Mouse (Mus musculus) cortical plate, adult 2 months (tissue): ENCODE measurements around the gene Tnc.

Experiments
- CTCF ChIP-seq: fragments of 200-500 bp; IDR thresholded peaks from 2 replicates; pipeline ENCODE4 v1.5.1; 2011; ENCODE audit warnings: mild to moderate bottlenecking, control low read depth, low read length; ENCODE audit not compliant: insufficient read depth; ENCODE audit errors: extremely low read depth
- POLR2A ChIP-seq: fragments of 200-500 bp; IDR thresholded peaks from 2 replicates; pipeline ENCODE4 v1.6.1; 2011; ENCODE audit warnings: mild to moderate bottlenecking, low read length, control low read depth; ENCODE audit not compliant: insufficient read depth; ENCODE audit errors: extremely low read depth

DNA sequence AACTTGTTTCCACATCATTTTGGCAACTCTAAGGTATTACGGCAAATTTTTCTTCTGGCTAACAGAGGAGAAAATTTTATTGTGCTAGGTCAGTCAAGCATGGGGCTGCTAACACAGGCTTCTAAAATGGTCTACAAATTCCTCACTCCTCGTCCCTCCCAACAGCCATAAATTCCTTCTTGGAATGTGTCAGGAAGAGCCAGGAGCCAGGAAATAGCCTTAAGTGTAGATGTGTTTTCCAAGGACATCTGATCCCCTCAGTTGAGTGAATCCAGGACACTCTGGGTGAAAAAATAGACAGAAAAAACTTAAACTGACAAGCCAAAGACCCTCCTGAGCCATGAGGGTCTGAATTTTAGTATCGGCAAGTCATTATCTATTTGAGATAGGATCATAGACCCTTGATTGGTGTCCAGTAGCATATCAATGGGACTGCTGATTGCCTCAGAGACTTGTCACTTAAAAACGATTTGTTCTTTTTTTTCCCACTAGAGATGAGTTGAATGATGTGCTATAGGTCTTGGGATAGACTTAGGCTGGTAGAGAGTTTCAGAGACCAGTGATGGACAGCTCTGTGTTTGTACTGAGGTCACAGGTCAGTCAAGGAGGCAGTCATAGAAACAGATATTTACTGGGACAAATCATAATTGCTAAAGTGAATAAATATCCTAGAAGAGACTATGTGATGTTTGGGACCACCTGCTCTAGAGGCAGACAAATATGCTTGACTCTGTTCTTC, 22.6 kb downstream of the Tnc start:
- TF ChIP-seq POLR2A: no peak
- TF ChIP-seq CTCF: no peak
